Mouse (Mus musculus) heart, adult 2 months (tissue): ENCODE data around the gene Krtap1-3.

ENCODE experiments used
- CTCF ChIP-seq: fragments of 200-600 bp; IDR thresholded peaks from 2 replicates; pipeline ENCODE4 v1.8.1; 2022; ENCODE audit warnings: antibody characterized with exemption, mild to moderate bottlenecking, moderate library complexity
- EP300 ChIP-seq: fragments of 200-500 bp; IDR thresholded peaks from 2 replicates; pipeline ENCODE4 v1.6.1; 2011; ENCODE audit warnings: low read depth, low read length, control low read depth; ENCODE audit not compliant: insufficient read depth
- POLR2A ChIP-seq: fragments of 200-500 bp; IDR thresholded peaks from 2 replicates; pipeline ENCODE4 v1.6.1; 2011; ENCODE audit warnings: mild to moderate bottlenecking, low read depth, low read length, control low read depth; ENCODE audit not compliant: insufficient read depth

DNA sequence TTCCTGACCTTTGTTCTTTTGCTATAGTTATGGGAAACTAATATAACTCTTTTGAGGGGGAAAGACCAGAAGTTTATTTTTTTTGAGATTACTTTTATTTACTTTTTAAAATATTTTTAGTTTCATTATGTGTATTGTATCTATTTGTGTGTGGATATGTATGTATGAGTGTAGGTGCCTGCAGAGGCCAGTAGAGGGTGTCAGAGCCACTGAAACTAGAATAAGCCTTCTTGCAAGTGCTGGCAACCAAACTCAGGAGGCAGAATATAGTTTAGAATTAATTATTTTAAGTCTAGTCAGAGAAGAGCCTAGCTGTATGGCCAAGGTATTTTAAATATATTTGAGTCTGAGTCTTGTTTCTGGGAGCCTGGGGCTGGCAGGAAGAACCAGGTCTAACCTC is 43.2 kb downstream of the Krtap1-3 start:
- TF ChIP-seq EP300: no peak
- no peak for TF ChIP-seq CTCF
- no peak for TF ChIP-seq POLR2A
